Mouse (Mus musculus): Measurements from ENCODE around the gene Vmn1r44.

DNA sequence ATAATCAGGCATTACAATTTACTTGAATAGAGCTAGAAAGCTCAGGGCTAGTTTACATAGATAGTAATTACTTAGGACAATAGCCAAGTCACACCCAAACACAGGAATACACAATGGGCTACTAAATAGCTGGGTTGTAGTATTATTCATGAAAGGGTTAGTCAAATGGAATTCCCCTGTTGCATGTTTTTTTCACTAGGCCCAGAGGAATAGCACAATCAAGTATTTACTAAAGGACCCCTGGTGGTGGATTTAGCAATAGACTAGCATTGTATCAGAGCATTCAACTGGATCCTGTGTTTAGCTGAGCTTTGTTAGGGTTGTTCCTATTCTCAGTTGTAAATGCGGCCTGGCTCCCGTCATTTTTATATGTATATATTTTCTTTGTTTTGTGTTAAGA is 15.5 kb upstream of the Vmn1r44 start:
- TF ChIP-seq CTCF (IDR thresholded peaks at IDR 0.05; ENCODE audit: low read depth, low read length) (no peak), GATA1 (IDR thresholded peaks at IDR 0.05; ENCODE audit: borderline replicate concordance, low read length) (no peak)

All from G1E (cell line).